Mouse (Mus musculus) hematopoietic multipotent progenitor cell, adult 10-12 weeks (in vitro differentiated cells): ENCODE results near the gene Cdkn1a. TPM values are rescaled to one million over a fixed set of nuclear protein-coding genes. Genes with fewer than 3 reads are reported as not detected.

Experiments
- polyA plus RNA-seq: library from polyadenylated mRNA; stranded (reverse); fragments of >175 nt; gene quantifications from 2 replicates; pipeline ENCODE4 v1.2.3, GENCODE M21; 2012; ENCODE audit warnings: low replicate concordance

Gene Cdkn1a
- polyA plus RNA-seq, result 3.3 and 5.3 TPM in 2 replicates

DNA sequence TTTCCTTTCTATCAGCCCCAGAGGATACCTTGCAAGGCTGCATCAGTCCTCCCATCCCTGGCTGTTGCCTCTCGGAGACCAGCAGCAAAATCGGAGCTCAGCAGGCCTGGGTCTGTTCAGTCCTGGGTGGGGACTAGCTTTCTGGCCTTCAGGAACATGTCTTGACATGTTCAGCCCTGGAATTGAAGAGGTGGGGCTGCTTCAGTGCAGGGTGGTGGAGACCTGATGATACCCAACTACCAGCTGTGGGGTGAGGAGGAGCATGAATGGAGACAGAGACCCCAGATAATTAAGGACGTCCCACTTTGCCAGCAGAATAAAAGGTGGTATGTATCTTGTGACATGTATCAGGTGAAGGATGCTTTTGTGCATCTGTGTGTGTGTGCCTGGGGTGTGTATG lies at the start of gene Cdkn1a:
TSS of gene Cdkn1a (plus strand) at position 201 of the 400 bp plus-strand sequence.

DNA sequence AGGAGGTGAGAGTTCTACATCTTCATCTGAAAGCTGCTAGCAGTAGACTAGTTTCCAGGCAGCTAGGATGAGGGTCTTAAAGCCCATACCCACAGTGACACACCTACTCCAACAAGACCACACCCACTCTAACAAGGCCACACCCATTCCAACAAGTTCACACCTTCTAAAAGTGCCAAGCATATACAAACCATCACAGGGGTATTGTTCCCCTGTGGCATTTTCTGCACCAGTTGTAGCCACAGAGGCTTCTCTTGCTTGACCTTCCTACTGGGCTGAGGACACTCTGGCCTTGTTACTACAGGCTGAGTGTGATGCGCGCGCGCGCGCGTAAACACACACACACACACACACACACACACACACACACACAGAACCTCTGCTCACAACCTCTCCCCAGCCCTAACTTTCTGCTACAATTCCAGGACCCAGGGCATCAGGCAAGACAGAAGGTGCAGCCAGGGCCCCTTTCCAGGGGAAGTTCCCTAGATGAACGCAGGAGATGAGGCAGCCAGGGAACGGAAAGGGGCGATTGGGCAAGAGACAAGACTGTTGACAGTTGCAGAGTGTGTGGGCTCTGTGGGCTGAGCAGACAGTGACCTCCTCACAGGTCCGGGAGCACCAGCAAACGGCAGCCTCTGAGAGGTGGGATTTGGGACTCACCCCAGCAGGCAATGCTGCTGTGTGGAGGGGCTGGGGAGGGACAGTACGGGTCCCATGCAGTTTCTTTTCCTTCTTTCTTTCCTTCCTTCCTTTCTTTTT lies 23.0 kb downstream of the Cdkn1a start, which contains the start of gene Rab44:
TSS of gene Rab44 (plus strand) at position 555 of the 762 bp plus-strand sequence.

Other genes starting within 250 kb of the Cdkn1a start
- gene Pnpla1, start 232.6 kb upstream of the Cdkn1a start, polyA plus RNA-seq, result not detected in 2 replicates
- 0.35 and 0.99 TPM in 2 replicates for gene 4930539E08Rik, start 175.7 kb upstream of the Cdkn1a start, polyA plus RNA-seq
- 0.14 TPM in 1 of 2 replicates, not detected in the other for gene Pxt1, start 147.1 kb upstream of the Cdkn1a start, polyA plus RNA-seq
- gene Kctd20, start 139.0 kb upstream of the Cdkn1a start, polyA plus RNA-seq, result 88.5 and 185 TPM in 2 replicates
- gene Stk38, start 83.0 kb upstream of the Cdkn1a start, polyA plus RNA-seq, result 196 and 559 TPM in 2 replicates
- gene Srsf3, start 58.3 kb upstream of the Cdkn1a start, polyA plus RNA-seq, result 24.5 and 106 TPM in 2 replicates
- 4.5 and 12.6 TPM in 2 replicates for gene Rab44, start 23.2 kb downstream of the Cdkn1a start, polyA plus RNA-seq
- gene Cpne5, start 147.2 kb downstream of the Cdkn1a start, polyA plus RNA-seq, result 31.4 and 64.7 TPM in 2 replicates
- gene Ppil1, start 173.2 kb downstream of the Cdkn1a start, polyA plus RNA-seq, result 2.5 and 17.9 TPM in 2 replicates
- 28.9 and 35.7 TPM in 2 replicates for gene BC004004, start 177.8 kb downstream of the Cdkn1a start, polyA plus RNA-seq
- gene Pi16, start 226.7 kb downstream of the Cdkn1a start, polyA plus RNA-seq, result 27.6 and 77.3 TPM in 2 replicates